Mouse (Mus musculus) spleen, adult 2 months (tissue): ENCODE data around the gene Capn7.

Experiments used
- CTCF ChIP-seq: fragments of 200-500 bp; IDR thresholded peaks from 2 replicates; pipeline ENCODE4 v1.5.1; 2011; ENCODE audit warnings: mild to moderate bottlenecking, inconsistent platforms; ENCODE audit not compliant: insufficient read depth, insufficient read length, insufficient replicate concordance; ENCODE audit errors: extremely low read depth
- POLR2A ChIP-seq: fragments of 200-500 bp; IDR thresholded peaks from 2 replicates; pipeline ENCODE4 v1.6.1; 2011; ENCODE audit warnings: low read depth, low read length, inconsistent platforms

- TF ChIP-seq CTCF (no peak), POLR2A (no peak)
Observed at GRCm38 (mm10) chr14:31321181-31321580, 15.3 kb upstream of the Capn7 start.
